Mouse (Mus musculus): Measurements from ENCODE around the gene Efna3. TPM values are rescaled to one million over a fixed set of nuclear protein-coding genes. Genes with fewer than 3 reads are reported as not detected.

Efna3 gene
- polyA plus RNA-seq, 1 experiment: 0.36 TPM

DNA sequence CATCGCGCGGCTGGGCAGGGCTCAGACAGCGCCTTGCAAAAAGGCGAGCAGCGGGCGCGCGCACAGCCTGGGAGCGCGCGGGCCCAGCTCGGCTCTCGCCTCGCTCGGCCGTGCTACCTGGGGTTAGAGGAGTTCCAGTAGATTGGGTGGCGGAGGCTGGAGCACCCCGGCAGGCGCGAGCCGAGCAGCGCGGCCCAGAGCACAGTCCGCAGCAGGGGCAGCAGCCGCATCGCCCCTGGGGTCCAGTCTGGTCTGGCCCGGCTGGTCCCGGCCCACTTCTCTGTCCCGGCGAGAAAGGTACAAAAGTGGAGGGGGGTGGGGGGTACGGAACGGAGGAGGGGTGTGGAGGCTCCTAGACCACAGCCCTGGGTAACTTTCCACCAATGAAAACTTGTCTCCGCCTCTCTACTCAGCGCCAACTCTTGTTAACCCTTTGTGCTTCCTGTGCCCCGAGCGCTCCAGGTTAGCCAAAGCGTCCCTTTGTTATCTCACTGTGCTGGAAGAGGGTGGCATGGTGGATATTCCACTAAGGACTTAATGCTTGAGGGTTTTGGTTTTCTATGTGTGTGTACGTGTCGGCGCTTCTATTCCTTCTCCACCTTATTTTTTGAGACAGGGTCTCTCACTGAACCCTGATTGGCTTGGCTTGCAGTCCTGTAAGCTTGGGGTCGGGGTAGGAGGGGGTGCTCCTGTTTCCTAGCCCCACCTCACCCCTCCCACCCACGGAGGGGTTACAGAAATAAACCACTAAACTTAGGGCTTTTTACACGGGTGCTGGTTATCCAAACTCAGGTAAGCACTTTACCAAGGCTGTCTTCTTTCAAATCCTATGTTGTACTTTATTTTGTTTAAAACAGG, 15.2 kb upstream of the Efna3 start, which contains the start of gene Efna4:
Gene Efna4, minus strand, starts transcription at position 308 of the 858 bp plus-strand sequence.
- no peak for DNase-seq (ENCODE audit: low spot score)

GRCm38 (mm10) chr3:89337062-89337720, 14.4 kb upstream of the Efna3 start:
- no peak for DNase-seq (ENCODE audit: low spot score)

- DNase-seq (ENCODE audit: low spot score): no peak
These were observed 13.8 kb upstream of the Efna3 start for GRCm38 (mm10) chr3:89336529-89336928.

DNA sequence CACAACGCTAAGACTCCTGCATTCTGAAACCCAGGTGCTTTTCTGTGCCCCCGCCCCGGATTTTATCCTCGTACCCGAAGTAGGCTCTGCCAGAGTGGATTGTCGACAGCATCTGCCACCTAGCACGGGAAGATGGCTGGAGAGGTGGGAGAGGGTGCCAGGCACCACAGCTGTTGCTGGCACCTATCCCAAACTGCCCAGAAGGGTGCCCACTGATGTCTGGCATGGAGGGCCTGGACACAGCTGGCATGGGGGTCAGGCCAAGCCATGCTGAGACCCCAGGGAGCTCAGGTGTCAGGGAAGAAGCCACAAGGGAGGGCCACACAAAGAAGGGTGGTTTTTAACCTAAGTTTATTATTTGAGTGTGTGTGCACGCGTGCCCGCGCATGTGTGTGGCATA, 10.3 kb upstream of the Efna3 start:
- no peak for DNase-seq (ENCODE audit: low spot score)

- no peak for DNase-seq (ENCODE audit: low spot score)
These were observed 9.7 kb upstream of the Efna3 start for GRCm38 (mm10) chr3:89332476-89332875.

GRCm38 (mm10) chr3:89332013-89332412, 9.2 kb upstream of the Efna3 start:
- DNase-seq (ENCODE audit: low spot score): no peak

DNA sequence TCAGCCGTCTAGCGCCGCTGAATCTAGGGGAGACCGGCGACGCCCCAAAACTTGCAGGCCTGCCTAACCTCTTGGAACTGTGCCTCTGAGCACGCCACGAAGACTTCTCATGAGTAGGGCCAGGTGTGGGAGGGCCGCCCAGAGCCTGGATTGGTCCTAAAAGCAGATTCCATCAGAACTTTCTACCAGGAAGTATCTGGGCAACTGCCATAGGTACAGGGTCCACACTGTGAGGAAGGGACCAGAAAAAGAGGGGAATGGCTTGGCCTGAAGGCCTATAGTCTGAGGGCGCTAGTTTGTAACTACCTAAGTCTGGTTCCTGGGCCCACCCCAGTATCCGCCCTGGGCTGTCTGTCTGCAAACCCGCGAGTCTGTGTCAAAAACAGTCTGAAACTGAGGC, 8.8 kb upstream of the Efna3 start:
- no peak for DNase-seq (ENCODE audit: low spot score)

- DNase-seq (ENCODE audit: low spot score): no peak
These were observed 8.2 kb upstream of the Efna3 start for GRCm38 (mm10) chr3:89330948-89331347.

DNA sequence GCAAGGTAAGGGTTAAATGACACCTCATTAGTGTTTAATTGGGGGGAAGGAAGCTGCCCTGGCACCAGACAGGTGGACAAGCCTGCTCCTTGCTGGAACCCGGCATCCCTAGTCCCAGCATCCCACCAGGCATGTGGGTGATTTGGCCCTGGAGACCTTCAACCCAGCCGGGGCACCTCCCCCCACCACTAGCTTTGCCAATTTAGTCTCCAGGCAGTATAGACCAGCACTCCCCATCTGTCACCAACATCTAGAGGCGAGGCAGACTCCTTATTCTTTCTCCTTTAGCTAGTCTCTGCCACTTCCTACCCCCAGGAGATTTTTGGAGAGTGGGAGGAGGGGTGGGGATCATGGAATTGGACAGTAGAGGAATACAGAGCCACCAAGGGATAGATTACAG, 7.6 kb upstream of the Efna3 start:
- no peak for DNase-seq (ENCODE audit: low spot score)

- DNase-seq (ENCODE audit: low spot score): no peak
These were observed 5.9 kb upstream of the Efna3 start for GRCm38 (mm10) chr3:89328623-89329022.

DNA sequence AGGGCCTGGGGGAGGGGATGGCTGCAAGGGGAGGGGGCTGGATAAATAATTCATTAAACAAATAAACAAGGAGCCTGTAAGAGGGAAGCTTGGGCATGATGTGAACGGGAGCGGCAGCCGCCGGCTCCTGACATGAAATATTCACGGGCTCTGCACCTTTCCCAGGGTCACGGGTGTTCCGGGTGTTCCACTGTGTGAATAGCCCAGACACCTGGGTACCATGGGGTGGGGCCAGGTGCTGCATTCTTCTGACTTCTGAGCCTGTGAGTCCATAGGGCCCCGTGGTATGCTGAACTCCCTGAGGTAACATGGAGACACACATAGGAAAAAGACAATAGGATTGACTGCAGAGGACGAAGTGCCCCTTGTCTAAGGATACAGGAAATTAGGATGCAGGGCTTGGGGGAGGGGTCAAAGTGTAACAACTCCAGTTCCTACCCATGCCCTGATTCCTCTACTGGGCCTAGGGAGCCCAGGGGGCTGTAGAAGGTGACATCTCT, 4.7 kb upstream of the Efna3 start:
- no peak for DNase-seq (ENCODE audit: low spot score)

DNA sequence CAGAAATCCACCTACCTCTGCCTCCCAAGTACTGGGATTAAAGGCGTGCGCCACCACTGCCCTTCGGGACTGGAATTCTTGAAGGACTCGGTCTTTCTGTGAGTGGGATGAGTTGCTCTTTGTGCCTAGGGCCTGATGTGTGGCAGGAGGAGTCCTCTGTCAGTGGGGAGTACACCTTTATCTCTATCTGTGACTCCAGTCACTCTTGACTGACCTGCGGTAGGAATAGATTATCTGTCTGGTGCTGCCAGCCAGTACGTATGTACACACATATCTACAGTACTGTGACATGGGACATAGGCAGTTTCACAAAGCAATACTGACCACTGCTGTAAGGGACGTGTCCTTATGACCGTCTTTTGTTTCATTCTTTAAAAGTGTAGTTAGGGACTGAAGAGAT, 3.1 kb upstream of the Efna3 start:
- DNase-seq (ENCODE audit: low spot score): no peak

- DNase-seq (ENCODE audit: low spot score): no peak
These were observed 649 bp downstream of the Efna3 start for GRCm38 (mm10) chr3:89322131-89322500.

GRCm38 (mm10) chr3:89321183-89322130, 1.3 kb downstream of the Efna3 start:
- DNase-seq (ENCODE audit: low spot score): no peak

GRCm38 (mm10) chr3:89320581-89321182, 2.1 kb downstream of the Efna3 start:
- no peak for DNase-seq (ENCODE audit: low spot score)

- no peak for DNase-seq (ENCODE audit: low spot score)
These were observed 3.0 kb downstream of the Efna3 start for GRCm38 (mm10) chr3:89319591-89320350.

DNA sequence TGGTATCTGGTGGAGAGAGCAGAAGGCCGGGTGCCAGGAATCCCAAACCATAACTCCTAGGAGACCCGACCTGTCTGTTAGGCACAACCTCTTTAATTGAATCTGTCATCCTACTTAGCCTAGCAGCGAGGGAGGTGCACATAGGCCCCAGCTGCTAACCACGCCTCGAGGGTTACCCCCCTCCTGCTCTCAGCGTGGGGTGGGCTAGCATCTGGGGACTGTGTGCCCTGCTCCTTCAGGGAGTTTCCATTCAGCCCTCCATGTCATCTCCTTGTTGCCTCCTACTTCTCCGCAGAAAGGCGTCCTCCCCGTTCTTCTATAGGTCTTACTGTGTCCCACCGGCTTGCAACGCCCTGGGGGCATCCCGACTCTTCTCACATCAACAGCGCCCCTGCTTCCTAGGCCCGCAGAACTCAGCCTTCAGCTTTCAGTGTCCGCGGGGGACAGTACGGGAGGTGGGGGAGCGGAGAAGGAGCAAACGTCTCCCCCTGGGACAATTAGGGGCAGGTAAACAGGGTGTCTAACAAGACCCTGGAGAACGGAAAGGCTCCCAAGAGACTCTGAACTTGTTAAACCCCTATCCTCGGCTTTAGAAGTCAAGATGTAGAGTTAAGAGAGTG, 3.7 kb downstream of the Efna3 start:
- no peak for DNase-seq (ENCODE audit: low spot score)

DNA sequence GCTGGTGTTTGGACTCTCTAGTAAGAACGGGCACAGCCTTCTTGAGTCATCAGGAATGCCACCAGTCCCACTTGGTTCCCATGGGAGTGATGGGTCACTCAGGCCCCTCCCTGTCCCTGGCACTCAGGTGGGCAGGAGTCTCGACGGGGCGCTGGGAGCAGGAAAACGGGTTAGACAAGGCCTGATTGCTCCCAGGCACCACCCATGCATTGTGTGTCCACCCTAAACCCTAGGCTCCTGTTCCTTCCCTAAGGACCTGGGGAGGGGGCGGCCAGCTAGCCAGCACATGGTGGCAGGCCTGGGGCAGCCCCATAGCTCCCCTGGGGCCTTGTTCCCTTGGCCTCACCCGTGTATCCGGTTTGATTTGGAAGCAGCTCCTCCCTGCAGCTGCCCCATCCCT, 4.4 kb downstream of the Efna3 start:
- DNase-seq (ENCODE audit: low spot score): no peak

GRCm38 (mm10) chr3:89317246-89317645, 5.5 kb downstream of the Efna3 start:
- no peak for DNase-seq (ENCODE audit: low spot score)

DNA sequence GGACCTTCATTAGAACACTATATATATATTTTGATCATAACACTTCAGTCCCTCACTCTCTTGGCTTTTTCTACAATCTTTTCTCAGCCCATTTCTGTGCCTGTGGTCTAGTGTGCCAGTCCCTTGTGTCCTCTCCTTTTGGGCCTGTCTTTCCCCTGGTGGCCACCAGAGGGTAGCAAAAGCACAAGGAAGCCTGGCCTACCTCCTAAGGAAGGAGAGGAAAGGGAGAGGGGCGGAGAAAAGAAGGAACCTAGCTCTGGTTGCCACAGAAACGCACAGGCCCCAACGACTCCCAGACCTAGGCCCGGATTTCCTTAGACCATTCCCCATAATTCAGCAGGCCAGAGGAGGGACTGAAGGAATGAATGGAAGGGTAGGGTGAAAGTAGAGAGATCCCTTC, 5.9 kb downstream of the Efna3 start:
- no peak for DNase-seq (ENCODE audit: low spot score)

Data from urinary bladder, adult 2 months (tissue).